Mouse (Mus musculus) olfactory bulb, adult 2 months (tissue): ENCODE measurements around the gene Tmem82.

Source experiments
- CTCF ChIP-seq: fragments of 200-500 bp; IDR thresholded peaks from 2 replicates; pipeline ENCODE4 v1.5.1; 2012; ENCODE audit warnings: low read depth, mild to moderate bottlenecking, low read length, moderate library complexity; ENCODE audit not compliant: insufficient read depth
- POLR2A ChIP-seq: fragments of 200-500 bp; IDR thresholded peaks from 2 replicates; pipeline ENCODE4 v1.6.1; 2012; ENCODE audit warnings: mild to moderate bottlenecking, low read depth, low read length, moderate library complexity; ENCODE audit not compliant: insufficient read depth

DNA sequence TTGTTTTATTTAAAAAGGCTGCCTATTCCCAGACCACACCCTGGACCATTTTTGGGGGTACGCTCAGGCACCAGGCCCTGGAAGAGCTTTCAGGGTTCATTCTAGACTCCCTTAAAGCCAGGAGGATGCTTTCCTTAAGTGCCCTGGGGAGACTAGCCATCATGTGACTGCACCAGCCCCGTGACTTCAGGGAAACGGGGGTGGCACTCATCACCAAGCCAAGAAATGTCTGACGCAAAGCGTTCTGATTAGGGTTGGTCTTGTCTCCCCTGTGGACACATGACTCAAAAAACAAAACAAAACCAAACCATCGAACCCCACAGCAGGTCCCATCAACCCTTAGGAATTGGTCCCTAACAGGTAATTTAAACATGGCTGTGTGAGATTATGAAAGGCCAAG, 32.9 kb upstream of the Tmem82 start:
- TF ChIP-seq POLR2A: no peak
- TF ChIP-seq CTCF: no peak
